In the genomic region with DNA sequence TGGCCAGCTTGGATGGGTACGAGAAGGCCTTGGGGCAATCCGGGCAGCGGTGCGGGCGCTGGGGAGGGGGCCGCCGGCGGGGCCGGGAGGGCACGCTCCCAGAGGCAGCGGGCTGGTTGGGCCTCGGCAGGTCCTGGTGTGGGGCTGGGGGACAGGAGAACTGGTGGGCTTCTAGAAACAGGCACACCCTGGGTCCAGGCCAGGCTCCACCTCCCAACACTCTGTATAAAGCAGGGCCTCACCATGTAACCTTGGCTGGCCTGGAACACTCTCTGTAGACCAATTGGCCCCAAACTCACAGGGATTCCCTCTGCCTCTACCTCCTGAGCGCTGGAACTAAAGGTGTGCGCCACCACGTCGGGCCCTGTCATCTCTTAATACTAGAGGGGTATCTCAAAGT, we compare ENCODE assay signal across 1 mouse cellular context.
TF ChIP-seq lines count a peak whose summit lies in the region.

No protein-coding gene starts in this region.

TF ChIP-seq in ES-E14, 5 proteins besides CTCF, POLR2A, EP300 and RAD21:
- TF ChIP-seq MAFK (IDR thresholded peaks at IDR 0.05; ENCODE audit: insufficient read depth, low read depth, low read length) = no peak
